Mouse (Mus musculus) MEL-GATA-1-ER (cell line): ENCODE data around the gene Fam117a.
A peak's percentile ranks its signal among the peaks of the same experiment; 100 is the strongest.

Experiments used
- DNase-seq: peaks from one replicate; pipeline ENCODE4 v3.0.0-alpha.2; 2012; ENCODE audit warnings: low read depth; ENCODE audit errors: extremely low read depth

Gene Fam117a

GRCm38 (mm10) chr11:95336568-95337128, at the start of gene Fam117a:
TSS of gene Fam117a (plus strand) at chr11:95337018.
- peak; percentile 97 for DNase-seq

DNA sequence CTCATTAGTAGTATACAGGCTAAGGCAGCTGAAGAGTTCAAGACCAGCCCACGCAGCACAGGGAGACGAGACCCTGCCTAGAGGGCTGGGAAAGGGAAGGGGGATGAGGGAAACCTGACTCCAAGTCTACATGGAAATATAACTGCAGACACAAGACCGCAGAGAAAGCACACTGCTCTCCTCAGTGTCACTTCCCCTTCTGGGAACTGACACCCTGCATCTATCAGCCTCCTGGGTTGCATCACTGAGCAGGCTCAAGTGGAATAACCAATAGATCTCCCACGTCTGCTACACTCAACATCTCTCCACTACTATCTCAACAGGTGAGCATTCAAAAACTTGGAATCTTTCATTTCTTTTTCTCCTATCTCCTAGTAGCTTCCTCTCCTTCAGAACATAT, 44.8 kb upstream of the Fam117a start:
- peak; percentile 34 for DNase-seq

DNA sequence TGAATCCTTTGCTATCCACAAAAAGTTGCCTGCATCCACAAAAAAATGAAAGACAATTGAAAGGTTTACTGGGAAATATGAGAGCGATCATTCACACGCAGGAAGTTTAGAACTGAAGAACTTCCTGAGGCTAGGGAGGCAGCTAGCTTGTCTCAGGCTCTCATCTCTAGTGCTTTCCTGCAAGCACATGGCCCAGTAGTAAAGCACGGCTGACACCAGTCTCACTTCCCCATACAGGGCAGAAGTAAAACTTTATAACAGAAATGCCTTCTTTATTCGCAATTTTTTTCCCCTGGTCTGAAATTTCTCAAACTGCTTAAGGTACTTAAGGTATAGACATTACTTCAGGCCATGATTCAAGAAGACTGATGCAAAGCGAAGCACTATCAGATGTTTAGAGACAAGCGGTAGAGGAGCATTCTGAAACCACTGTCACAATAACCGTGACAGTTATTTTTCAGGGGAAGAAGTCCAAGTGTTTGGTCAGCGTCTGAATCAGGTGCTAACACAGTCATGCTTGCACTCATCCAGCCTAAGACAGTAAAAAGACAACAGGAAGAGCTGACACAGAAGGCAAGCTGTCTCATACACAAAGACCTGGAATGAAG, 43.7 kb upstream of the Fam117a start:
- no peak for DNase-seq

DNA sequence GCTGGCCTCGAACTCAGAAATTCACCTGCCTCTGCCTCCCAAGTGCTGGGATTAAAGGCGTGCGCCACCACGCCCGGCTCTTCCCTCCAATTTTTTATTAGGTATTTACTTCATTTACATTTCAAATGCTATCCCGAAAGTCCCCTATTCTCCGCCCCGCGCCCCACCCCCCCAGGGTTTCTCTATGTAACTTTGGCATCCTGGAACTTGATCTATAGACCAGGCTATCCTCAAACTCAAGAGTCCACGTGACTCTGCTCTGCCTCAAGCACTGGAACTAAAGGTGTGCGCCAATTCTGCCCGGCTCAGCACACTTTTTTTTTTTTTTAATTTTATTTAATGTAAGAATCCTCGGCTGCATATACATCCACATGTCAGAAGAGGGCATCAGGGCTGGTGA, 41.1 kb upstream of the Fam117a start:
- DNase-seq = no peak

- peak; percentile 40 for DNase-seq
These were observed 38.7 kb upstream of the Fam117a start for GRCm38 (mm10) chr11:95298146-95298545.

DNA sequence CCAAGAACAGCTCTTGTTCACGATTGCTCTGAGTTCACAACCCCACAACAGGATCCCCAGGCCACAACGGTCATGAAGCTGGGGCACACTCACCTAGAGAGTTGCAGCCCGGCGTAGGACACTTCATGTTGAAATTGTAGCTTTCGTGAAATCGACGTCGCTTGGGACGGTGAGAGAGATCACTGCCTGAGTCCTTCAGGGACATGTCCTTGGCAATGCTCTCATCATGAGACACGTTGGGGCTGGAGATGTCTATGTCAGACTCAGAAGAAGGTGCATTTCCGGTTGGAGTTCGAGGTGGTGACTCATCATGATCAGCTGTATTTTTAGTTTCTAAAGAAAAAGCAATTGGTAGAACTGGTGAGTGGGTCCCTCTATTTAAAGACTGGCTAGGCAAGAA, 36.9 kb upstream of the Fam117a start:
- no peak for DNase-seq

- DNase-seq = no peak
These were observed 35.0 kb upstream of the Fam117a start for GRCm38 (mm10) chr11:95301772-95302171.

GRCm38 (mm10) chr11:95305600-95305999, 31.2 kb upstream of the Fam117a start:
- DNase-seq = no peak

DNA sequence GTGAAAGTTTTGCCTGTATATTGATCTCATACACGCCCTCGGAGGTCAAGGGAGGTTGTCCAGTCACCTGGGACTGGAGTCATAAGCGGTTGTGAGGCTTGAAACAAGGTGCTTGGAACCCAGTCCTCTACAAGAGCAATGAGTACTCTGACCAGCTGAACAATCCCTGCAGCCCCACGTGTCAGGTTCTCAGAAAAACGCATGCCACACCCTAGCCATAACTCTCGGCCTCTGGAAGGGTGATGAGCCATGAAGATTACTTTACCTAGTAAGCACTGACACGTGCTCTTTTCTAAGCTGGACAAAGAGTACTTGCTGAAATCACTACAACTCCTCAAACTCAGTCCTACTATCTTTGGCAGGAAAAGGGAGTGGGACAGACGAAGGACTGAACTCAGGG, 29.3 kb upstream of the Fam117a start:
- DNase-seq = no peak

GRCm38 (mm10) chr11:95309510-95310006, 27.3 kb upstream of the Fam117a start:
- peak; percentile 96 for DNase-seq

- peak; percentile 99 for DNase-seq
These were observed 26.7 kb upstream of the Fam117a start, which contains the start of gene Kat7 for GRCm38 (mm10) chr11:95310007-95310647. TSS of gene Kat7 (minus strand) at chr11:95310246.

GRCm38 (mm10) chr11:95310648-95311424, 26.0 kb upstream of the Fam117a start:
- no peak for DNase-seq

- DNase-seq = no peak
These were observed 25.4 kb upstream of the Fam117a start for GRCm38 (mm10) chr11:95311425-95311807.

- DNase-seq = no peak
These were observed 21.4 kb upstream of the Fam117a start for GRCm38 (mm10) chr11:95315215-95315955.

DNA sequence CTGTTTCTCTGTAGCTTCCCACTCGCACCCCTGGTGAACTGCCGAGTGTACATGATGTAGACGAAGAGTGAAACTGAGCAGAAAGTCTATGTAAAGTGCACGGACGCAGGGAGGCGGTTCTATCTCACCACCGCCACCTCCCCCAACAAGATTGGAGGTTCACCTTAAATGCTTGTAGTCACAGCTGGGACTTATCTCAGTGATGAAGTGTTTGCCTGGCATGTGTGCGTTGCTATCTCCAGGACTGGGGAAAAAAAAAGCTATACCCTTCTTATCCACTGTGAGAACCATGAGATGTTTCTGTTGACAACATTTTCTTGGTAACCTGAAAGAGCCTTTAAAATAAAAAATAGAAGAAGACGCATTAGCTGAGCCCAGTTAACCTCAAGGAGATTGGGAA, 18.7 kb upstream of the Fam117a start:
- no peak for DNase-seq

GRCm38 (mm10) chr11:95319506-95319905, 17.3 kb upstream of the Fam117a start:
- no peak for DNase-seq

- DNase-seq = no peak
These were observed 16.8 kb upstream of the Fam117a start for GRCm38 (mm10) chr11:95320010-95320409.

GRCm38 (mm10) chr11:95324181-95324580, 12.6 kb upstream of the Fam117a start:
- no peak for DNase-seq

DNA sequence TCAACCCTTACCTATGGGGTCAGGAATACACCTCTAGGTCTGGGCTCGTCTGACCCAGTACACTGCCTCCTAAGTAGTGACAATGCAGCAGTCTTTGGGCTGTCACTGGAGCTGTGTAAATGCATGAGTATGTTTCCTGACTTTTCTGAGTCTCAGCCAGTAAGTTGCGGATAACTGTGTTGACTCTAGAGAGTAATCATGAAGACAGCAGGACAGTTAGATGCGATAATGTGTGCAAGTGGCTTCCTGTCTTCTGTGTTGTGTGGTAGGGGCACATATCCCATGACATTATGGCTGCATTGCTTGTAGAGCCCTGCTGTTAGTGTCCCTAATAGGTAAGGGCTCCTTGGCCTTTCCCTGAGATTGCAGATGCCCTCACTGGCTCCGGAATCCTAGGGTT, 11.0 kb upstream of the Fam117a start:
- DNase-seq = no peak

DNA sequence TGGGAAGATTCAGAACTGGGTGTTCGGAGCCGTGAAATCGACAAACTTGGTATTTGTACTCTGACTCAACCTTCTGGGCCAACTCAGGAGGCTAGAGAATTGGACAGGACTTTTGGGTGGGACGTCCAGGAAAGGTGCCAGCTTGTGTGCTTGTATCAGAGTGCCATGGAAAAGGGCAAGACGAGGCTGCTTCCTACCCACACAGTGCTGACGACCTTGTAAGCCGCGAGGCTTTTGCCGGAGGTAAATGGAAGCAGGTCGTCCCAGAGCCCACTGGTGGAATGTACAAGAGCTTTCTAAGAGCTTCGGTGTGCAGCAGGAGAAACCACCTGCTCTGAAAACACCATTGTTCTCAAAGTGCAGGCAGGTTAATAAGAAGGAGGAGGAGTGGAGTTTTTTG, 10.6 kb upstream of the Fam117a start:
- DNase-seq = no peak

- DNase-seq = no peak
These were observed 8.2 kb upstream of the Fam117a start for GRCm38 (mm10) chr11:95328629-95329028.
